Mouse (Mus musculus) kidney, adult 11 months (tissue): ENCODE measurements around the gene Rras2.

Experiments used
- DNase-seq: peaks from one replicate; pipeline ENCODE4 v3.0.0; 2022

Rras2 gene

GRCm38 (mm10) chr7:114020057-114020703 is 97.4 kb downstream of the Rras2 start:
- DNase-seq, result peak; percentile 26

GRCm38 (mm10) chr7:114018861-114019260 is 98.7 kb downstream of the Rras2 start:
- DNase-seq, result peak; percentile 65

GRCm38 (mm10) chr7:114016001-114016949 is 101.3 kb downstream of the Rras2 start:
- DNase-seq, result no peak

GRCm38 (mm10) chr7:114011726-114012443 is 105.7 kb downstream of the Rras2 start:
- no peak for DNase-seq

GRCm38 (mm10) chr7:114007565-114007964 is 110.0 kb downstream of the Rras2 start:
- DNase-seq, result peak; percentile 10

- DNase-seq, result no peak
Observed at GRCm38 (mm10) chr7:114006456-114006855, 111.1 kb downstream of the Rras2 start.

GRCm38 (mm10) chr7:114005499-114005898 is 112.1 kb downstream of the Rras2 start:
- DNase-seq, result no peak

GRCm38 (mm10) chr7:114004171-114004570 is 113.4 kb downstream of the Rras2 start:
- no peak for DNase-seq

- DNase-seq, result no peak
Observed at GRCm38 (mm10) chr7:113997675-113998354, 119.8 kb downstream of the Rras2 start.
